Mouse (Mus musculus): ENCODE measurements around the gene Olfr1205. TPM values are rescaled to one million over a fixed set of nuclear protein-coding genes. Genes with fewer than 3 reads are reported as not detected.

Gene Olfr1205
- not detected for total RNA-seq (2022)

DNA sequence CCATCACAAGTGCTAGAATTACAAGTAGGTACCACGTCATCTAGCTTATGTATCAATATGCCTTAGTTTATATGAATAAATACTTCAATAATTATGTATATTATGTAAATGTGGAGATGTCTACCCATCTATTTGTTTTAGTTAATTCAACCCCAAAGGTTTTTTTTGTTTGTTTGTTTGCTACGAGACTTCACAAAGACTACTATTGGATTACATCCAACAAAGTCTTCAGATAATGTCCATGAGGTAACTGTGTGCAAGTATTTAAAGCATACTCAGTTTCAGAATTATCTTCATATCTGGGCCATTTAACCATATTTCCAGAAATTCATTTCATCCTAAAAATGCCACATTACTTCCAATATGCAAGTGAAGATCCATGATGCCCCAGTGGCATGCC, at the start of gene Olfr1205:
TSS of gene Olfr1205 (plus strand) at position 301 of the 400 bp plus-strand sequence.
- no peak for DNase-seq (ENCODE audit: low spot score in 2 of 2)

DNA sequence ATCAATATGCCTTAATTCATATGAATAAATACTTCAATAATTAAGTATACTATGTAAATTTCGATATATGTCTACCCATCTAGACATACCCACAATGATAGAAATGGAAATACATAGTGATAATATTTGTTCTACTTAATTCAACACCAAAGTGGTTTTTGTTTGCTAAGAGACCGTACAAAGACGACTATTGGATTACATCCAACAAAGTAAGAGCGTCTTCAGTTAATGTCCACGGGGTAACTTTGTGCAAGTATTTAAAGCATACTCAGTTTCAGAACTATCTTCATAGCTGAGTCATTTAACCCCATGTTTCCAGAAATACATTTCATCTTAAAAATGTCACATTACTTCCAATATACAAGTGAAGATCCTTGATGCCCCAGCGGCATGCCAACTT, 36.8 kb upstream of the Olfr1205 start, which contains the start of gene Olfr1201:
TSS of gene Olfr1201 (plus strand) at position 301 of the 400 bp plus-strand sequence.
- no peak for DNase-seq (ENCODE audit: low spot score in 2 of 2)

DNA sequence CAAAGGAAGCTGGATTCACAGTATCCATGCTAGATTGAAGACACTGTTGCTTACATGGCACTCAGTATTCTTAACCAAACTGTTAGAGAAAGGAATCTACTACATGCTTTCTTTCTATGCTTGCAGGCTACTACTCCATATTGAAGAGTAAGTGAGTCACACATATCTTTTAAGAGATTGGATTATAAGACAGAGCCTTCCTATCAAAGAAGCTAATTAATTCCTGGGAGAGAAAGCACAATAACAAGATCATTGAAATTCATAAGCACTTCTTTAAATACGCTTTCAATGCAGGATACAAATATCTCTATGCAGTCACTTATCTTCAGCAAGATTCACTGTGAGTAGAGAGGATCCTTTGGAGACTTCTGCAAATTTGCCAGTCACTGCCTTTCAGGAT, 15.3 kb upstream of the Olfr1205 start, which contains the start of gene Olfr1202:
TSS of gene Olfr1202 (plus strand) at position 301 of the 400 bp plus-strand sequence.
- no peak for DNase-seq (ENCODE audit: low spot score in 2 of 2)

DNA sequence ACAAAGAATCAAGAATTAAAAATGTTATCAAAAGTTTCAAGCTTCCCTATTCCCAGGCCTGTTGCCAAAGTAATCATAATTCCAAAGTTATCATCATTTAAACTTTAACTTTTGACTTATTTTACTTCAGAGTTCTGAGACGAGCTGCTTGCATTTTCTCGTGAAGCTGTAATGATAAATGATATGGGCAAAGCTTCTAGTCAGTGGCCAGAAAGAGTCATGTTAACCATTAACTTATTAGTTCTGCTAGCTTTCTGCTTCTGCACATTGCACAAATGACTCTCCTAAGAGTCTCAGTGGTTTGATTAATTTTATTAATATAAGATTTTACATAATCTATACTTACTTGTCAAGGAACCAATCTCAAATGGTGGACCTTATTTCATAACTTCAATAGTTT, 8.9 kb downstream of the Olfr1205 start:
- DNase-seq (ENCODE audit: low spot score in 2 of 2): no peak

DNA sequence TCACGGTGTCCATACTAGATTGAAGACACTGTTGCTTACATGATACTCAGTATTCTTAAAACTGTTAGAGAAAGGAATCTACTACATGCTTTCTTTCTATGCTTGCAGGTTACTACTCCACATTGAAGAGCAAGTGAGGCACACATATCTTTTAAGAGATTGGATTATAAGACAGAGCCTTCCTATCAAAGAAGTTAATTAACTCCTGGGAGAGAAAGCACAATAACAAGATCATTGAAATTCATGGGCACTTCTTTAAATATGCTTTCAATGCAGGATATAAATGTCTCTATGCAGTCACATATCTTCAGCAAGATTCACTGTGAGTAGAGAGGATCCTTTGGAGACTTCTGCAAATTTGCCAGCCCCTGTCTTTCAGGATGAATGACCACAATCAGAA, 19.5 kb downstream of the Olfr1205 start, which contains the start of gene Olfr1204:
TSS of gene Olfr1204 (plus strand) at position 301 of the 400 bp plus-strand sequence.
- no peak for DNase-seq (ENCODE audit: low spot score in 2 of 2)

DNA sequence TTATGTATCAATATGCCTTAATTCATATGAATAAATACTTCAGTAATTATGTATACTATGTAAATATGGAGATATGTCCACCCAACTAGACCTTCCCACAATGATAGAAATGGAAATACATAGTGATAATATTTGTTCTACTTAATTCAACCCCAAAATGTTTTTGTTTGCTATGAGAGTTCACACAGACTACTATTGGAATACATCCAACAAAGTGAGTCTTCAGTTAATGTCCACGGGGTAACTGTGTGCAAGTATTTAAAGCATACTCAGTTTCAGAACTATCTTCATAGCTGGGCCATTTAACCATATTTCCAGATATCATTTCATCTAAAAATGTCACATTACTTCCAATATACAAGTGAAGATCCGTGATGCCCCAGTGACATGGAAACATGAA, 33.4 kb downstream of the Olfr1205 start, which contains the start of gene Olfr1206:
TSS of gene Olfr1206 (plus strand) at position 301 of the 400 bp plus-strand sequence.
- no peak for DNase-seq (ENCODE audit: low spot score in 2 of 2)

Other genes with a start within 250 kb of the Olfr1205 start
- not detected for gene Olfr1189, start 243.3 kb upstream of the Olfr1205 start, total RNA-seq (2022)
- gene Olfr1191-ps1, start 189.2 kb upstream of the Olfr1205 start, total RNA-seq (2022): not detected
- not detected for gene Olfr1192-ps1, start 181.2 kb upstream of the Olfr1205 start, total RNA-seq (2022)
- not detected for gene Olfr1193, start 154.1 kb upstream of the Olfr1205 start, total RNA-seq (2022)
- not detected for gene Olfr1195, start 140.6 kb upstream of the Olfr1205 start, total RNA-seq (2022)
- not detected for gene Olfr1196, start 125.1 kb upstream of the Olfr1205 start, total RNA-seq (2022)
- gene Olfr1197, start 97.4 kb upstream of the Olfr1205 start, total RNA-seq (2022): not detected
- not detected for gene Olfr1198, start 78.4 kb upstream of the Olfr1205 start, total RNA-seq (2022)
- gene Olfr1199, start 69.3 kb upstream of the Olfr1205 start, total RNA-seq (2022): not detected
- not detected for gene Olfr1200, start 59.2 kb upstream of the Olfr1205 start, total RNA-seq (2022)
- gene Olfr1201, start 36.7 kb upstream of the Olfr1205 start, total RNA-seq (2022): not detected
- not detected for gene Olfr1202, start 15.2 kb upstream of the Olfr1205 start, total RNA-seq (2022)
- gene Olfr1204, start 19.6 kb downstream of the Olfr1205 start, total RNA-seq (2022): not detected
- not detected for gene Olfr1206, start 33.5 kb downstream of the Olfr1205 start, total RNA-seq (2022)
- not detected for gene Olfr1208, start 72.6 kb downstream of the Olfr1205 start, total RNA-seq (2022)
- not detected for gene Olfr1209, start 85.4 kb downstream of the Olfr1205 start, total RNA-seq (2022)
- gene Olfr1211, start 108.4 kb downstream of the Olfr1205 start, total RNA-seq (2022): not detected
- not detected for gene Olfr1212, start 124.2 kb downstream of the Olfr1205 start, total RNA-seq (2022)
- not detected for gene Gm13762, start 150.5 kb downstream of the Olfr1205 start, total RNA-seq (2022)
- not detected for gene Olfr1214, start 162.9 kb downstream of the Olfr1205 start, total RNA-seq (2022)
- not detected for gene Olfr1215, start 177.2 kb downstream of the Olfr1205 start, total RNA-seq (2022)
- gene Olfr1216, start 188.6 kb downstream of the Olfr1205 start, total RNA-seq (2022): not detected
- gene Olfr1217, start 202.3 kb downstream of the Olfr1205 start, total RNA-seq (2022): not detected
- gene Olfr1218, start 231.4 kb downstream of the Olfr1205 start, total RNA-seq (2022): not detected